Mouse (Mus musculus): ENCODE data around the gene Prf1. TPM values are rescaled to one million over a fixed set of nuclear protein-coding genes. Genes with fewer than 3 reads are reported as not detected.

Prf1 gene
- polyA plus RNA-seq (2012; rRNA removed) = 5.7 and 6.1 TPM in 2 replicates

DNA sequence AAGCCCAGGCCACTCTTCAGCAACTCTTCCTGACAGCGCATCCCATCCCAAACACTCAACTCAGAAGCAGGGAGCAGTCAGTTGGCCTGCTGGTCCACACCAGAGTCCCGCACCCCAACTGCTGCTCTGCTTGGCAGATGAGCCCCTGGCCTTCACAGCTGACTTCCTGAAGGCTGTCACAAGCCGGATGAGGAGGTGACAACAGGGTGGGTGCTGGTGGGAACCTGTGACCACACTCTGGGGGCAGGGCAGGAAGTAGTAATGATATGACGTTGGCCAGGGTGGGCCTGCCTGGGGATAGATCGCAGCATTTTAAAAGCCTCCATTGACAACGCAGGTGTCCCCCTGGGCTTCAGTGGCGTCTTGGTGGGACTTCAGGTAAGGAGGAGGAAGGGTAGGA is at the start of gene Prf1:
TSS of gene Prf1 (plus strand) at position 357 of the 400 bp plus-strand sequence.
- Histone ChIP-seq H3K27ac (ENCODE audit: control insufficient read depth, insufficient read depth, low read length) (peak within 1 kb of the TSS; percentile 36; the same call in 1 of the 2 replicates), H3K27me3 (ENCODE audit: control insufficient read depth, insufficient read depth, low read length) (no peaks in the 10 kb centered on the region), H3K36me3 (ENCODE audit: control insufficient read depth, insufficient read depth, low read length) (no peaks in the 10 kb centered on the region), H3K4me3 (ENCODE audit: control insufficient read depth, insufficient read depth, low read length) (peak within 1 kb of the TSS; percentile 28), H3K4me1 (replicated peaks; ENCODE audit: control insufficient read depth, insufficient read depth, low read length) (peaks cover 16% of the 10 kb centered on the region)
- TF ChIP-seq CTCF (IDR thresholded peaks at IDR 0.05; ENCODE audit: borderline replicate concordance, control insufficient read depth, extremely low read depth, insufficient read depth, low read length, poor library complexity) = peak; percentile 50; the same call in 1 of the 2 replicates
- 0 out of 2 replicates have a peak, but pooled peaks have one; percentile 42 for TF ChIP-seq POLR2A (IDR thresholded peaks at IDR 0.05; ENCODE audit: control insufficient read depth, extremely low read depth, insufficient read depth, low read length, poor library complexity)
- WGBS = 17% methylated on average over 7 of the region's 7 CpGs
- peak; percentile 76 for DNase-seq

DNA sequence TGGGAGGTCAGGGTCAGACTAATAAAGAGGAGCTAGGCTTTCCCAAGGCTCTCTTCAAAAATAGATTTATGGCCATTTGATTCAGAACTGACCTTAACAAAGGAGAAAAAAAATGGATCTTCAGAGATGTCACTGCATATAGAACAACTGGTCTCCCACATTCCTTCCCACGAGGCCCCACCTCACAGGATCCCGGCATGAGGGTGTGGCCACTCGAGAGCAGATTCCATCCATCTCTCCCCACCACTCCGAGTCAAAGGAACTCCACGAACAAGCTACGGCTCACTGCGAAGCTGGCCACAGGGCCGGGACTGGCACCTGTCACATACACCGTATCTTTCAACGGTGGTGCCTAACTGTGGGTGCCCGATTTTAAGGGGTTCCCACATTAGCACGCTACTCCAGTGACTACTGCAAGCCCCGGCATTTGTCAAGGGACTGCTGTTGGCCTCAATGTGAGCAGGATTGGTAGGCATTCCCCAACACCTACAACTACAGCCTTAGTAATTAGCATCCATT is 49.0 kb upstream of the Prf1 start:
- Histone ChIP-seq H3K4me1 (replicated peaks; ENCODE audit: control insufficient read depth, insufficient read depth, low read length) (no peaks in the 10 kb centered on the region), H3K27ac (ENCODE audit: control insufficient read depth, insufficient read depth, low read length) (no peak overlapping the region), H3K4me3 (ENCODE audit: control insufficient read depth, insufficient read depth, low read length) (no peak overlapping the region), H3K36me3 (ENCODE audit: control insufficient read depth, insufficient read depth, low read length) (no peaks in the 10 kb centered on the region), H3K27me3 (ENCODE audit: control insufficient read depth, insufficient read depth, low read length) (no peaks in the 10 kb centered on the region)
- 93% methylated on average over 13 of the region's 13 CpGs for WGBS
- DNase-seq = no peak
- TF ChIP-seq CTCF (IDR thresholded peaks at IDR 0.05; ENCODE audit: borderline replicate concordance, control insufficient read depth, extremely low read depth, insufficient read depth, low read length, poor library complexity) (no peak), POLR2A (IDR thresholded peaks at IDR 0.05; ENCODE audit: control insufficient read depth, extremely low read depth, insufficient read depth, low read length, poor library complexity) (no peak)

DNA sequence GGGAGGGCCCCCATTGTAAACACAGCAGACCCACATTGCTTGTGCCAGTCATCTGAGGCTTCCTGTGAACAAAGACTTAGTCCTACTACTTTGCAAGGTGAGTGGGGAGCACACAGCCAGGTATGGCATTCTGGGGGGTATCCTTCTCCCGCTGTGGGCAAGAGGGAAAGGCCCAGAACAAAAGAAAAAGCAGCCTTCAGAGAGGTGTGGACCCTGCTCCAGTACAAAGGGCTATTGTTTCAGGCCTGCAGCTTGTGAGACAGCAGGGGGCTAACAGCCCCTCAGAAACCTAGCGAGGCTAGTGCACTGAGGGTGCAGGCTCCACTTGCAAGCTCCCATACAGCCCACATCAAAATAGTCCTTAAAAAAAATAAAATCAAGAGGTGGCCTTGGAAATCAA is 47.7 kb upstream of the Prf1 start:
- Histone ChIP-seq H3K4me1 (replicated peaks; ENCODE audit: control insufficient read depth, insufficient read depth, low read length) (no peaks in the 10 kb centered on the region), H3K36me3 (ENCODE audit: control insufficient read depth, insufficient read depth, low read length) (no peaks in the 10 kb centered on the region), H3K27me3 (ENCODE audit: control insufficient read depth, insufficient read depth, low read length) (no peaks in the 10 kb centered on the region), H3K27ac (ENCODE audit: control insufficient read depth, insufficient read depth, low read length) (no peak overlapping the region), H3K4me3 (ENCODE audit: control insufficient read depth, insufficient read depth, low read length) (no peak overlapping the region)
- no peak for DNase-seq
- TF ChIP-seq CTCF (IDR thresholded peaks at IDR 0.05; ENCODE audit: borderline replicate concordance, control insufficient read depth, extremely low read depth, insufficient read depth, low read length, poor library complexity) (no peak), POLR2A (IDR thresholded peaks at IDR 0.05; ENCODE audit: control insufficient read depth, extremely low read depth, insufficient read depth, low read length, poor library complexity) (no peak)
- WGBS = 95% methylated on average over 2 of the region's 2 CpGs

DNA sequence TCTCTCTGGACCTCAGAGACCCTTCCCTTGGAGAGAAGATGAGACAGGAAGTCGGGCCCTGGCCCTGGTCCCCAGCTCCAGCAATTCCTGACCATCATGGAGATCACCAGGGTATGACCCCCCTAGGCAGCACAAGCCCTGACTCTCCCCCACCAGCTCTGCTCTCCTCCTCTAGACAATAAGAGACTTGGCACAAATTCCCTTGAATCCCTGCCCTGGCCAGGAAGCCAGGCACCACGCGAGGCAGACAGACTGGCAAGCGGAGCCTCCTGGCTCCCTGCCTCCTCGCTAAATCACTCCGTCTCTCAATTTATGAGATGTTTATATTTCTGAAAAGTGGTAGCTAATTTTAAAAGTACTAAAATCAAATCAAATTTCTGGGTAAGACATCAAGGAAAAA is 42.9 kb upstream of the Prf1 start:
- Histone ChIP-seq H3K27ac (ENCODE audit: control insufficient read depth, insufficient read depth, low read length) (no peak overlapping the region), H3K36me3 (ENCODE audit: control insufficient read depth, insufficient read depth, low read length) (no peaks in the 10 kb centered on the region), H3K27me3 (ENCODE audit: control insufficient read depth, insufficient read depth, low read length) (no peaks in the 10 kb centered on the region), H3K4me1 (replicated peaks; ENCODE audit: control insufficient read depth, insufficient read depth, low read length) (no peaks in the 10 kb centered on the region), H3K4me3 (ENCODE audit: control insufficient read depth, insufficient read depth, low read length) (no peak overlapping the region)
- WGBS = 96% methylated on average over 6 of the region's 6 CpGs
- TF ChIP-seq POLR2A (IDR thresholded peaks at IDR 0.05; ENCODE audit: control insufficient read depth, extremely low read depth, insufficient read depth, low read length, poor library complexity) (no peak), CTCF (IDR thresholded peaks at IDR 0.05; ENCODE audit: borderline replicate concordance, control insufficient read depth, extremely low read depth, insufficient read depth, low read length, poor library complexity) (no peak)
- no peak for DNase-seq

DNA sequence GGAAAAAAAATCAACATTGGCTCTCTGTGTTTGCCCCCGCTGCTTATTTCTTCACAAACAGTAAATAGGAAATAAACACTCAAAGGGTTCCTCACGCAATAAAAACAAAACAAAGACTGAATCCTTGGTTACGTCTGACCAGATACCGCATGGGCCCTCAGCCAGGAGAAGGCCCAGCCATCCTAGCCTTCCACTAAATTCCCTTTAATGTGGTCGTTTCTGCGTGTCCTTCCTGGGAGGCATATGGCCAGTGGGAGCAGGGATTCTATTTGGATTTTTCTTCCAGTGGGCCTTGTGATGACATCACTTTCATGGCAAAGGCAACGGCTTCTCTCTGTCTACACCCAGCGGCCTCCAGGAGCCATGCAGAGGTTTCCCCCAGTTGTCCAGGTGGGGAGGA is 42.4 kb upstream of the Prf1 start:
- 94% methylated on average over 8 of the region's 8 CpGs for whole genome bisulfite sequencing
- Histone ChIP-seq H3K4me1 (replicated peaks; ENCODE audit: control insufficient read depth, insufficient read depth, low read length) (no peaks in the 10 kb centered on the region), H3K27ac (ENCODE audit: control insufficient read depth, insufficient read depth, low read length) (no peak overlapping the region), H3K36me3 (ENCODE audit: control insufficient read depth, insufficient read depth, low read length) (no peaks in the 10 kb centered on the region), H3K4me3 (ENCODE audit: control insufficient read depth, insufficient read depth, low read length) (no peak overlapping the region), H3K27me3 (ENCODE audit: control insufficient read depth, insufficient read depth, low read length) (no peaks in the 10 kb centered on the region)
- TF ChIP-seq POLR2A (IDR thresholded peaks at IDR 0.05; ENCODE audit: control insufficient read depth, extremely low read depth, insufficient read depth, low read length, poor library complexity) (no peak), CTCF (IDR thresholded peaks at IDR 0.05; ENCODE audit: borderline replicate concordance, control insufficient read depth, extremely low read depth, insufficient read depth, low read length, poor library complexity) (no peak)
- DNase-seq = no peak

DNA sequence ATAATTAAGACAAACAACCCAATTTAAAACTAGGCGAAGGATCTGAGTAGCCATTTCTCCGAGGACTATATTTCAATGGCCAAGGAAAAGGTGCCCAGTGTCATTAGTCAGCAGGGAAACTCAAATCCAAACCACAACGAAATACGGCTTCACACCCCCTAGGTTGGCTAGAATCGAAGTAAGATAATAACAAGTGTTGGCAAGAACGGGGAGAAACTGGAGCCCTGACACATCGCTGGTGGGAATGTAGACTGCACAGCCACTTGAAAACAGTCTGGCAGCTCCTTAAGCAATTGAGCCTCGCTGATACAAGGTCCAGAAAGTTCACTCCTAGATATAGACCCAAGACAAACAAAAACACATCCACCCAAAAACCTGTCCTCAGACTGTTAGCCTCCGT is 41.0 kb upstream of the Prf1 start:
- no peak for TF ChIP-seq POLR2A (IDR thresholded peaks at IDR 0.05; ENCODE audit: control insufficient read depth, extremely low read depth, insufficient read depth, low read length, poor library complexity)
- TF ChIP-seq CTCF (IDR thresholded peaks at IDR 0.05; ENCODE audit: borderline replicate concordance, control insufficient read depth, extremely low read depth, insufficient read depth, low read length, poor library complexity) = no peak

DNA sequence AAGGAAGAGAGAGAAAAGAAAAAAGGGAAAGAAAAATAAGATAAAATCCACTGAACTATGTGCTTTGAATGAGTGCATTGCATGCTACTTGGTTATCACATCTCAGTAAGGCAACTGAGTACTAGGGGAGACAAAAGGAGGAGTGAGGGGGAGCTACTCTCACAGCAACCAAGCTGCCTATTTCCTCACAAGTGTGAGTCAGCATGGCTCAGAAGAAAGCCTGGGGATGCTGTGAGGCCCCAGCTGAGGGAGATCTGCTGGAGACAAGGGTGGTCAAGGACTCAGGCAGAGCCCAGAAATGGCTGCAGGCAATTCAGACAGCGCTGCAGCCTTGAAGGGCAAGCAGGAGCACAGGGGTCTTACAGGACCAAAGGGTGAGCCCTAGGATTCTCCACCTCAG is 39.5 kb upstream of the Prf1 start:
- H3K4me3 ChIP-seq (ENCODE audit: control insufficient read depth, insufficient read depth, low read length) = no peak overlapping the region
- no peaks in the 10 kb centered on the region for H3K27me3 ChIP-seq (ENCODE audit: control insufficient read depth, insufficient read depth, low read length)
- peaks cover 6% of the 10 kb centered on the region for H3K4me1 ChIP-seq (replicated peaks; ENCODE audit: control insufficient read depth, insufficient read depth, low read length)
- no peaks in the 10 kb centered on the region for H3K36me3 ChIP-seq (ENCODE audit: control insufficient read depth, insufficient read depth, low read length)
- no peak for DNase-seq
- no peak for TF ChIP-seq CTCF (IDR thresholded peaks at IDR 0.05; ENCODE audit: borderline replicate concordance, control insufficient read depth, extremely low read depth, insufficient read depth, low read length, poor library complexity)
- H3K27ac ChIP-seq (ENCODE audit: control insufficient read depth, insufficient read depth, low read length) = no peak overlapping the region
- WGBS = 85% methylated on average over 1 of the region's 1 CpGs

More for the DNA sequence above, 41.0 kb upstream of the Prf1 start:
- Histone ChIP-seq H3K4me3 (ENCODE audit: control insufficient read depth, insufficient read depth, low read length) (no peak overlapping the region), H3K36me3 (ENCODE audit: control insufficient read depth, insufficient read depth, low read length) (no peaks in the 10 kb centered on the region), H3K27ac (ENCODE audit: control insufficient read depth, insufficient read depth, low read length) (no peak overlapping the region), H3K4me1 (replicated peaks; ENCODE audit: control insufficient read depth, insufficient read depth, low read length) (peaks cover 3% of the 10 kb centered on the region; the same call in 1 of the 2 replicates), H3K27me3 (ENCODE audit: control insufficient read depth, insufficient read depth, low read length) (no peaks in the 10 kb centered on the region)
- 93% methylated on average over 9 of the region's 9 CpGs for WGBS
- DNase-seq = no peak

Data from thymus, adult 2 months (tissue).